Mouse (Mus musculus): ENCODE data around the gene Phactr1. TPM values are rescaled to one million over a fixed set of nuclear protein-coding genes. Genes with fewer than 3 reads are reported as not detected.

Phactr1 gene
- total RNA-seq, 2 experiments from 2014 or later, result 7.2 to 7.4 TPM

DNA sequence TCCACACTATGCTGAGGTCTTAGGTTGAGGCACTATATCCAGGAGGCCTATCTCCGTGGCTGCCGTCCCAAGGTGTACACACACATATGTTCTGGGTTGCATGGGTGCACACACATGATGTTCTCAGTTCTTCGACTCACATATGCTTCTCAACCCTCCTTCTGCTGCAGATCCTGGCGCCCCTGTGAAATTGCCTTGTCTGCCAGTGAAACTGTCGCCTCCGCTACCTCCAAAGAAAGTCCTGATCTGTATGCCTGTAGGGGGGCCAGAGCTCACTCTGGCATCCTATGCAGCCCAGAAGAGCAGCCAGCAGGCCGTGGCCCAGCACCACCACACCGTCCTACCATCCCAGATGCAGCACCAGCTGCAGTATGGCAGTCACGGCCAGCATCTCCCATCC lies 397.1 kb downstream of the Phactr1 start:
- intact Hi-C loops (cut with DNase I), result no loop called here
- no peak for DNase-seq

DNA sequence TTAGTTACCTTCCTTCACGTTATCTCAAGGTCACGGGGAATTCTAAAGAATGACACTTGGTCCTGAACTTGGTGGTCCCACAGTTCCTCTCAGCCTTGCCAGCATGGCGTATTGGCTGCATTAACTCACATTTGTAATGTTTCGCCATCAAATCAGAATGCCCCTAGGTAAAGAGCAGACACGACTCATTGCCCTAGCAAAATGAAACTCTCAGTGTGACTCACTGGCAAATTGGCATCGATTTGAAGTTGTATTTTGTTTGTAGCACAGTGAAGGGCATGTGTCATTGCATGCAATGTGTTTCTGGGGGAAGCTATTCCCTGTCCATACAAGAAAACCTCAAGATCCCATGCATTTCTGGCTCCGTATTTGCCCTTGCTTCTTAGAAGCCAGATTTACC lies 404.8 kb downstream of the Phactr1 start:
- intact Hi-C loops (cut with DNase I), result no loop called here
- DNase-seq, result no peak

DNA sequence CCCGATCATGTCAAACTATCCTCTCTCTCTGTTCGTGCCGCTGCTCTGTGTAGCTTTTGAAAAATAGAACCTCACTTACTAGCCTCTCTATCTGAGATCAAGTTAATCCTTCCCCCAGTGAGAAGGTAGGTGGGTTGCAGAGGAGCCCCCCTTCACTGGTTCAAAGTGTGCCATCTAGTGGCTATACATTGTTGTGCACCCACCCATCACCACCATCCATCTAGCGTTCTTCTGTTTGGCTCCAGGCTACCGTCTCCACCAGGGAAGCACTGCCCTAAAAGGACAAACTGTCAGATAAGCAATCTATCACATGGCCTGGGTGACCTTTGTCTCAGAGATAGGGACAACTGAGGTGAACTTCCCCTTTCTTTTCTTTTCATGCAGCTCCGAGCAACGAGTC lies 413.9 kb downstream of the Phactr1 start:
- intact Hi-C loops (cut with DNase I), result loop anchor here (2.0 kb wide), 1 partner anchor 260 kb away; no protein-coding TSS in a partner anchor

DNA sequence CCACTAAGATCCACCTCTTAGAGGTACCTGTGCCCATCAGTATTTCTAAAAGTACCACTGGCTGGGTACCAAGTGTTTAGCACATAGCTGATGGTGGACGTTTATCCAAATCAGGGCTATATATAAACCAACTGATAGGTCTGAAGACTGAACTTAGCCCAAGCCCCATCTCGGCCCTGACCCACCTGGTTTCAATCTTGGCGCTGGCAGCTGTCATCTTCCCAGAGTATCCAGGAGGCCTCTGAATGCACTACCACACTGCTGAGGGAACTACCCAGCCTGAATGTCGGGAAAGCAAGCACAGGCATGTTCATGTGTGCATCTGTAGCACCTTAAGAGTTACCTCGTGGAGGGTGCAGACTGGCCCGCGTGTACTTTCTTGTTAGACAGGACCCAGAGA lies 422.5 kb downstream of the Phactr1 start:
- DNase-seq, result no peak
- intact Hi-C loops (cut with DNase I), result no loop called here

More for the DNA sequence above, 413.9 kb downstream of the Phactr1 start:
- peak; percentile 15 to 45 for DNase-seq

DNA sequence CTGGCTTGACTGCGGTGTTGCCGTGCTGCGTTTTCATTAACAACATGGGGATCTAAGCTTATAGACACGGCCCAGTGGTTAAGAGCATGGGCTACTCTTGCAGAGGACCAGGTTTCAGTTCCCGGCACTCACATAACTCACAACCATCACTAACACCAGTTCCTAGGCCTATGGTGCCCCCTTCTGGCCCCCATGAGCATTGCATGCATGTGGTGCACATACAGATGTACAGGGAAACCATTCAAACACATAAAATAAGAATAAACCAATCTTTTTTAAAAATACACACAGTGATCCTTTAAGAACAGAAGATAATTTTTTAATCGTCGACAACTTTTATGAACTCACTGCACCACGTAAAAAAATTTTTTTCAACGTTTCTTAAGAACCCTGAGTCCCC lies 424.1 kb downstream of the Phactr1 start:
- intact Hi-C loops (cut with DNase I), result no loop called here
- DNase-seq, result no peak

DNA sequence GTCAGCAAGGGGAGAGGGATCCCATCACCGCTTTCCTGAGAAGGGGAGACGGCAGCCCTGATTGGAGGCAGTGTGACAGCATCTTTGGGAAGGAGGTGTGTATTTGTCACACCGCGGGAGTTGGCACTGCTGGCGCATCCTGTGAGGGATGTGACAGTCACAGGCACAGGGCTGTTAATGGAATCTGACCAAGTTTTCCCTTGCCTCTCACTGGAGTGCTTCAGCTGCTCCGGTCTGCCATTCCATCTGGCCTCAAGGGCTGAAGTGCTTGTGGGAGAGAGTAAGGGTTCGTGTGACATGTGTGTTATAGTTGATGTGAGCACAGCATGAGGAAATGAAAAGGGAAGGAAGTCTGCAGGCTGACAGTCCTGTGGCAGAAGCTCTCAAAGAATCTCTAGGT lies 431.9 kb downstream of the Phactr1 start:
- DNase-seq, result no peak
- intact Hi-C loops (cut with DNase I), result no loop called here

DNA sequence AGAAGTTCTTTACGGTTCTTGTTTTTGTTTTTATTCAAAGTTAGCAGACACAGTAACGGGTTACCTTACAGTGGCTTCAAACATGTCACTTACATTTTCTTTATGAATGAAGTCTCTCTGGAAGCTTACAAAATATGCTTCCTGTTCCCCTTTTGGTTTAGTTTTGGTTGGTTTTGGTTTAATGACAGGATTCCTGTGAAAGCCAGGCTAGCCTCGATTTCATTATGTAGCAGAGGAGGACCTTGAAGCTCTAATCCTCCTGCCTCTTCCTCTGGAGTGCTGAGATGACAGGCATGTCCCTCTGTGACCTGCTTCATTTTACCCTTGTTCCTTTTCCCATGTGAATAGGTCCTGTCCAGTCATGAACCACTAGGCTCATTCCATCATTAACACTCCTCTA lies 432.3 kb downstream of the Phactr1 start:
- intact Hi-C loops (cut with DNase I), result no loop called here
- no peak for DNase-seq

DNA sequence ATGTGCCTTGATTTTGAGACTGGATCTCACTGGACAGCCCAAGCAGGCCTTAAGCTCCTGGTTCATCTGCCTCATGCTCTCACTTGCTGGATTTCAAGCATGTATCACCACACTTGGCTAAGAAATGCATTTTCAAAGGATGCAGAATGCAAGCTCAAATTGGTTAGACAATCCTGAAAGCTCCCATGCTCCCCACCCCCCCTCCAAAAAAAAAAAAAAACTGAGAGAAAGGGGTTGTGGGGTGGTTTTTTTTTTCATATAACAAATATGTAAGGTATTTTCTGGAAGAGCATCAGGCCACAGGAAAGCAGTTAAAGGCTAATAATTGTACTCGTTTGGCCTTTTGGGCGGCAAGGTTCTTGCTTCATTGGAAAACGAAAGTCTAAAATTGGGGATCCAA lies 432.7 kb downstream of the Phactr1 start:
- intact Hi-C loops (cut with DNase I), result no loop called here
- no peak for DNase-seq

DNA sequence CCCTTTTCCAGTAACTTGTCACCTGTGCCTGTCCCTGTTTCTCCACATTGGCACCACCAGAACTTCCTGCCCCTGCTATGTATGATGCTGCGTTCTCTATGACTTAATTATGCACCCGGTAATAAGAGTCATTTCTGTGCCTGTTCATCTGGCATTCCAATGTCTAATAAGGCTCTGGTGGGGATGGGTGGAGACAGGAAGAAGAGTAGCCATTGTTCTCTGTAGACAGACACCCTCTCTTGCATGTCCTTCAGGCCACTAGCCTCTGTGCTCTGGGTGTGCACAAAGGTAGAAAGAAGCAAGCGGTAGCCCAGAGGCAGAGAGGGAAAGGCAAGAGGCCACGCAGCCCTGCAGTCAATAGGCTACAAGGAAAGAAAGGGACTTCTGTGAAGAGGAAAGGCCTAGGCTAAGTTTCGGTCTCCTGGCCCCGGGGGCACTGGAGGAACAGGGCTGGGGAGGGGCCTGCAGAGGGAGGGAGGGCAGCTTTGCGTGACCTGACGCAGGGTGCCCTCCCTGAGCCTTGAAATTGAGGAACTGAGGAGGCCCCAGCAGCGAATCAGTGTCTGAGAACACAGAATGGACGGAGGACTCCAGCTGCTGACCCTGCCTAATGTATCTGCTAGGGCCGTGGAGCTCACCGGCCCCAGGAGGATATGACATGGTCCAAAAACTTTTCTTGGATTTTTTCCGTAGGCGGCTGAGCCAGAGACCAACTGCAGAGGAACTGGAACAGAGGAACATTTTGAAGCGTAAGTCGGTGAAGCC lies 442.1 kb downstream of the Phactr1 start:
- peak; percentile 38 to 53 for DNase-seq
- intact Hi-C loops (cut with DNase I), result no loop called here

DNA sequence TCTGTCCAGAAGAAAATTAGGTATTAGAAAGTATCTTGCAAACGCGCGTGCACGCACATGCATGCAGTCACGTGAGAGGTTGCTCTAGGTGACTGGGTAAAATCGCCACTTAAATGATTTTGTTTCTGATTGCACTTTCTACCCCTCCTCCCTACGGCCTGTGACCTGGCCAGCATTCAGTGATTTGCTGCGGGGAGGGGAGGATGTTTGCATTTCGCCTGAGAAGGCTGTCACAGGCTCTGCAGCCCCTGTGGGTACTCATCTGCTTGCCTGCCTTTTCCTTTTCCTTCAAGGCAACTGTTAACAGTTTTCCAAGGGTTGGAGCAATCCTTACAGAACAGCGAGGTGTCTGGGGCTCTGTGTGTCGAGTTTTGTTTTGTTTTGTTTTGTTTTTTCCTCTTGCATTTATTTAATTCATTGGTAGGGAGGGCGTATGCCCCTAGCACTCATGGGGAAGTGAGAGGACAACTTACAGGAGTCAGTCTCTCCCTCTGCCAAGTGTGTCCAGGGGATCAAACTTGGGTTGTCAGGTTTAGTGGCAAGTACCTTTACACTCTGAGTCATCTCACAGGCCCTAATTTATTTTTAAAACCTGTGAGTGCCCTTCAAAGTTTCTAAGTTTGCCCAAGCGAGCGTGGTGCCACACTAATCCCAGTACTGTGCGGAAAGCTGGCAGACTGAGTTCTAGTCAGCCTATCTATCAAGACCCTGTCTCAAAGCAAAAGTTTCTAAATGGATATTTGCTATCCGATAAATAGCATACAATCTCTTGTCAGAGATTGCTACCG lies 443.7 kb downstream of the Phactr1 start:
- intact Hi-C loops (cut with DNase I), result no loop called here
- no peak for DNase-seq

DNA sequence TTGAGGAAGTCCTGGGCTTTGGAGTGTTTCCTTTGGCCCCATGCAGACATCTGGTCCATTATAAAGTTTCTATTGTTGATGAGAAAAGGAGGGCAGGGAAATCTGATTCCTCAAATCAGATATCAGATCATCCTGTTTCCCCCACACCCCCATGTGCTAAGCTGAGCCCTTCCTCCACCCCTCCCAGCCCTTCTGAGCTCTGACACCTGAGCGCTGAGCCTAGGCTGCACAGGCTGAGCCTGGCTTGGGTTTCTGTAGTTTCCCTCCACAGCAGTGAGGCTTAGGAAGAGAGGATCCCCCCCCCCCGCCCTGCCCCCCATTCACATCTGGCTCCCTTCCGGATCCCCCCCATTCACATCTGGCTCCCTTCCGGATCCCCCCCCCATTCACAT lies 444.3 kb downstream of the Phactr1 start:
- DNase-seq, result no peak
- intact Hi-C loops (cut with DNase I), result no loop called here

DNA sequence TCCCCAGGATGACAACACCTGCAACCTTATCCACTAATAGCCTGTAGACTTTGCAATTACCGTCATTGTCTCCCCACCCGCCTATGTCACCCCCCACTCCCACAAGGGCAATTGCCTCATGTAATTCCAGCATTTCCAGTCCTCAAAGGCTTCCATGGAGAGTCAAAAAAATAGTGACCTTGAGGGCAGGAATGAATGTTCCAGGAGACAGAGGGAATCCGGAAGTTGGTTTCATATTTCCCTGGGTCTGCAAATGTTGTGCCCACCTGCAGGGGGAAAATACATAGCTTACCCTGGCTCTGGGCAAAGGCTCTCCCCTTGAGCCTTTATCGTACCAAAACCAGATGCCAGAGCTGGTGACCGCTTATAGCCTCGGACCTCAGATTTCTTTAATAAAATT lies 449.7 kb downstream of the Phactr1 start:
- no peak for DNase-seq
- intact Hi-C loops (cut with DNase I), result no loop called here

DNA sequence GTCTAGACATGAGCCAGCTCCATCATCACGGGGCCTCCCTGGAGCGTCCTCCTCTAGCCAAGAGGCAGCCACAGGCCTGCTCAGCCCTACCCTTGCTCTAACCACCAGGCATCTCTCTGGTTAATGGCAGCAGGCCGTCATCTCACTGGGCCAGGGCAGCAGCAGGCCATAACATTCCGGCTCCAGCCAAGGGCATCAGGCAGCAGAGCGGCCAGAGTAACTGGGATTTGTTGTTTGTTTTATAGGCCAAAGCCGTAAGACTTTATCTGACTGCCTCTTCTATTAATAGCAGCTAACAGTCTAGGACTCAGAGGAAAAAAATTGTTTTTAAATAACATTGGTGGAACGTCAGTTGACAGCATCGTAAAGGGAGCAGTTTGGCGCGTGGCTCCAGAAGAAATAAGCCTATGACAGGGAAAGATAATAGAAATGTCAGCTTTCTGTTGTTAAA lies 451.3 kb downstream of the Phactr1 start:
- intact Hi-C loops (cut with DNase I), result no loop called here
- DNase-seq, result peak; percentile 60 to 64

DNA sequence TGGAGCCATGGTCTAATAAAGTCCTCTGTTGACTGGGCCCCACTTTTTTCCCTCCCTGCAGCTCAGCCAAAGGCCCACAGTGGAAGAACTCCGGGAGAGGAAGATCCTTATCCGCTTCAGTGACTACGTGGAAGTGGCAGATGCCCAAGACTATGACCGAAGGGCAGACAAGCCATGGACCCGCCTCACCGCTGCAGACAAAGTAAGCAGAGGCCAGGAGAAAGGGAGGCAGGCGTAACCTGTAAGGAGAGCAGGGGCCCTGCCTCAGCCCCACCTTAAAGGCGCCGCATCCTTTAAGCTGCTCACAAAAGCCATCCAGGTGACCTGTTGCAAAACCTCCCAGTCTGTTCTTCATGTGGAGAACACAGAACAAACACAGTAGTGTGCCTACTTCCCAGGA lies 452.4 kb downstream of the Phactr1 start:
- peak in 1 of 2 experiments; percentile 34 for DNase-seq
- intact Hi-C loops (cut with DNase I), result no loop called here

DNA sequence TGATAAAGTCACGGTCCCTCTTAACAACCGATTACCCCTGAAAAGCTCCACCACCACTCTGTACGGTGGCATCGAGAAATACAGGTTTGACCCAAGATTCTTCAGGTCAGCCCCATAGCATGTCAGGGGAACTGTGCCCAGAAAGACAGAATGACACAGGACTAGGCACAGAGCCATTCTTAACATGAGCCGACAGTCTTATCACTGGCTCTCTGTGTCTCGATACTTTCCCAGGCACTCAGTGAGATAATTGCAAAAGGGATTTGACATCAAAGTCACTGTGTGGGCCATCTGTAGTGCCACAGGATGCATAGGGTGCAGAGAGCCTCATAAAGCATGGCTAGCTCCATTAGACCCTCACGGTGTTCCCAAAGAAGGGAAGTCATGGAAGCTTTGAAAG lies 453.0 kb downstream of the Phactr1 start:
- intact Hi-C loops (cut with DNase I), result no loop called here
- peak in 1 of 2 experiments; percentile 29 for DNase-seq

DNA sequence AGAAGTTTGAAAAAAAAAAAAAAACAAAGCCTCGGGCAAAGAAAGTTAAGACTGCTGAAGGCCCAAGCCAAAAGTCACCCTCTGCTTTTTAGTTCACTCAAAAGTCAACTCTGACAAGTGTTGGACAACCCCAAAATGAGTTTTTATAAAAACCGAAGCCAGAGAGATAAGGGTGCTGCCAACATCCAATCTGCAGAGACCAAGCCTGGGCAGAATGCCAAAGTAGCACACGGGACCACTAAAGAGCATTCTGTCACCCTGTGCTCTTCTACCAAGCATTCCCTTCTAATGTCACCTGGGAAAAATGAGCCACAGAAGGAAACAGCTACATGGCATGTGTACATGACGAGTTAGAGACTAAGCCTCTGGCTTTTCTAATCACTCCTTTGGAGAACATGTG lies 454.0 kb downstream of the Phactr1 start:
- DNase-seq, result peak; percentile 55 to 74
- intact Hi-C loops (cut with DNase I), result no loop called here

DNA sequence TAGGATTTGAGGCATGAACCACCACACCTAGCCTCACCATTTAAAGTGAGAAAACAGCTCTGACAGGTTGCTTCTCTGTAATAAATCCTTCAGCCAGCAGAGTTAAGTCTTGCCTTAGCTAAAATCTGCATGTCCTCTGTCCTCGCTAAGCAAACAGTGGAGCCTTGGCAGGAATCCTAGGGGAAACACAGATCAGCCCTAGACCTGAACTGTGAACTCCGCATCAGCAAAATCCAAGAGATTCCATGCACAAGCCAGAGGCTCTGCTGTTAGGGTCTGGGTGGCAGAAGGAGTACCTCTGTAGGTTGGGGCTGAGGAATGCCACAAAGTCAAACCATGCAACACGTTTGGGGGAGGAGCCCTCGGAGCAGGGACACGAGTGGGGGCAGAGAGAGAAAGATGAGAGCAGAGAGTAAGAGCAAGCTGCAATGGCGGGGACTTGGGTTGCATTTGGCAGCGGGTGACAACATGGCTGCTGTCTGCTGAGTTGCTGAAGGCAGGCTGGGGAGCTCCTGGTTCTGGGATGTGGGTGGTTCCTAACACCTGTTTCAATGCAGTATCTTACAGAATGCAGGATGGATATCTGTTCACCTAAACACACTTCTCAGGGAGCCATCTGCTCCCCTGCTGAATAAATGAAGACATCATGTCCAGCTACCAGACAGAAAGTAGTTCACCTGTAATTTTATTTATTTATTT lies 464.4 kb downstream of the Phactr1 start:
- intact Hi-C loops (cut with DNase I), result no loop called here
- no peak for DNase-seq

DNA sequence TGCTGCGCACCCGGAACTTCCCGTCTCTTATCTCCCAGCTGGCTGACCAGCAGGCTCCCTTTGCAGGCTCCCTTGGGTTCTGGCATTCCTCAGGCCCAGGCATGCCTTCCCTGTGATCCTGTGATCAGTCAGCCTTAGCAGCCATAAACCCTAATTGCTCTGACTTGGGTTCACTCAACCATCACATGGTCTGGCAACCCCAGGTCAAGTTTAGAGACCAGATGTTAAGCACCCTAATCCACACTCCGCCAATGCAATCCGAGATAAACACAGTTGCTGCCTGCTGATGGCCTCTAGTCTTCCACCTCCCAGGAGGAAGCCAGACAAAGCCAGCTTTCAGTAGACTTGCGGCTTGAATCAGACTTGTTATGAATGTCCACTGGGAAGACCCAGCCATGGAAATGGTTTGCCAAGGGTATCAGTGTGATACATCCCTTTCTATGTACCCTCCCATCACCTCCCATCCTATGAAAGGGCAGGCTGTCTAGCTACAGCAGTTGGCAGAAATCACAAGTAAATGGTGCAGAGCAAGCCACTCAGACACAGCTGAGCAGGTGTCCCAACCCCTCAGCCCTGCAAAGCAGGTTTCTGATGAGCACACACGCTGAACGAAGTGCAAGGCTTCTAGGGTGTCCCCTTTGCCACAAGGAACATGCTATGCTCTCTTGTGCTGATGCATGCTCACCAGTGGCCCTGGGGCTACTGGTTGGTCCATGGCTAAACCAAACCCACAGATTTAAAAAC lies 466.3 kb downstream of the Phactr1 start:
- DNase-seq, result no peak
- intact Hi-C loops (cut with DNase I), result no loop called here

DNA sequence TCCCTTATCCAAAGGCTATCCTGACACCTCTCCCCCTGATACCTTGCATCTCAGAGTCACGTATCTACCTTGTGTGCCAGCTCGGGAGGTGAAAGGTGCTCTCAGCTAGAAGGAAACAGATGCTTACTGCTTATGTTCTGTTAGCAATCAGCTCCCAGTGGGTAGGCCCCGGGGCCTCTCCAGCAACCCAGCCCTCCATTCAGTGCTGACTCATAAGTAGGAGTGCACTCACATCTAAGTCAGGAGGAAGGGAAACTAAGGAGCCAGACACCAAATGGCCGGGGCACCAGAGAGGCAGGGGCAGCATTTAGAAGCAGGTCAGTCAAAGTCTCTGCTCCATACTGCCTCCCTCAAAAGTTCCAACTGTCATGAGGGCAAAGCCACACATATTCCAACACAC lies 468.3 kb downstream of the Phactr1 start:
- intact Hi-C loops (cut with DNase I), result no loop called here
- DNase-seq, result no peak

DNA sequence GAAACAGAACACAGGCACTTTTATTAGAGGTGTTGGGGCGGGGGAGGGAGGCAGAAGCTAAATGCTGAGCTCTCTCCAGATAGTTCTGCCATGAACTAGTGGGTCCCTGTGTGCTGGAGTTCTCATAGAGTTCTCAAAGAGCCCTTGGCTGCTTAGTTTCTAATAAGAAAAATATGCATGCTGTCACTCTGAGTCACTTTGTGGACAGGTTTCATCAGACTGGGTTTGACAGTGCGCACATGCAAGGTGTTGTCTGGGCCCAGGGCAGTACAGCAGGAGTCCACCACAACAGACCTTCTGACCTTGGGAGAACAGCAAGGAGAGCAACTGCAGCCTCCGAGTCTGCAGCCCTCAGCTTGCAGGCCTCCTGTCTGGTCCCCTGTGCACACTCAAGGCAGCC lies 469.2 kb downstream of the Phactr1 start:
- intact Hi-C loops (cut with DNase I), result no loop called here
- no peak for DNase-seq
